Mouse (Mus musculus) kidney, postnatal 0 days (tissue): ENCODE results near the gene St6gal1. TPM values are rescaled to one million over a fixed set of nuclear protein-coding genes. Genes with fewer than 3 reads are reported as not detected.

Experiments
- ATAC-seq: fragments of 200-750 bp; cut with Nextera tagmentation; replicated peaks from 2 replicates; pipeline ENCODE4 v1.8.0; 2017; ENCODE audit warnings: low read depth, moderate number of reproducible peaks, moderate TSS enrichment, moderate library complexity; ENCODE audit not compliant: low FRiP score
- DNase-seq: peaks from one replicate; pipeline ENCODE4 v3.0.0-alpha.2; 2016; ENCODE audit warnings: low spot score
- H3K27ac ChIP-seq: fragments of 300-500 bp; sonication (generic); 2 replicates; pipeline ENCODE4 v1.5.1; 2014; ENCODE audit warnings: mild to moderate bottlenecking
- H3K27me3 ChIP-seq: fragments of 300-500 bp; sonication (generic); 2 replicates; pipeline ENCODE4 v1.6.1; 2014; ENCODE audit warnings: low read length, mixed read lengths; ENCODE audit not compliant: insufficient read depth
- H3K36me3 ChIP-seq: fragments of 300-500 bp; sonication (generic); 2 replicates; pipeline ENCODE4 v1.6.1; 2014; ENCODE audit warnings: low read length, mixed read lengths; ENCODE audit not compliant: insufficient read depth
- H3K4me1 ChIP-seq: fragments of 300-500 bp; sonication (generic); replicated peaks from 2 replicates; pipeline ENCODE4 v1.6.1; 2014; ENCODE audit warnings: antibody characterized with exemption, low read length, mixed read lengths; ENCODE audit not compliant: insufficient read depth
- H3K4me2 ChIP-seq: fragments of 300-500 bp; sonication (generic); 2 replicates; pipeline ENCODE4 v1.6.1; 2014; ENCODE audit warnings: mild to moderate bottlenecking, low read length, moderate library complexity, mixed read lengths
- H3K4me3 ChIP-seq: fragments of 300-500 bp; sonication (generic); replicated peaks from 2 replicates; pipeline ENCODE4 v1.5.1; 2014; ENCODE audit warnings: low read depth, low read length
- H3K9ac ChIP-seq: fragments of 300-500 bp; sonication (generic); 2 replicates; pipeline ENCODE4 v1.6.1; 2014; ENCODE audit warnings: low read depth, low read length
- H3K9me3 ChIP-seq: fragments of 300-500 bp; sonication (generic); replicated peaks from 2 replicates; pipeline ENCODE4 v1.6.1; 2016; ENCODE audit warnings: low read length, inconsistent platforms, mixed read lengths
- CTCF ChIP-seq: IDR thresholded peaks from 2 replicates; pipeline ENCODE4 v1.5.1; 2016; ENCODE audit warnings: antibody characterized with exemption, low read depth, mild to moderate bottlenecking, moderate library complexity
- WGBS: fragments of 180-500 bp; shearing (Covaris S2); extraction: QIAGEN DNeasy Blood & Tissue Kit; methylation state at CpG from one replicate; pipeline ENCODE4 v1.1.7; 2014; 5-methylcytosine and 5-hydroxymethylcytosine counted together
- polyA plus RNA-seq: library from polyadenylated mRNA; unstranded; fragments of >200 nt; fragmentation: Nextera tagmentation; extraction: Ambion mirVana; gene quantifications from 2 replicates; pipeline ENCODE4 v1.2.1, GENCODE M21; 2015

St6gal1 gene
- polyA plus RNA-seq, 1 experiment from 2014 or later, result 28.6 TPM

GRCm38 (mm10) chr16:23324867-23325650 is 100.5 kb downstream of the St6gal1 start:
- 70% methylated on average over 6 of the region's 6 CpGs for whole genome bisulfite sequencing
- Histone ChIP-seq H3K4me2 (no peak overlapping the region), H3K27ac (no peak overlapping the region), H3K9me3 (no peaks in the 10 kb centered on the region), H3K36me3 (0 out of 2 replicates have a peak, but pooled peaks cover 6% of the 10 kb centered on the region), H3K9ac (no peak overlapping the region), H3K4me1 (no peaks in the 10 kb centered on the region), H3K27me3 (no peaks in the 10 kb centered on the region), H3K4me3 (no peak overlapping the region)
- no peak for TF ChIP-seq CTCF
- ATAC-seq (no peak), DNase-seq (no peak)

- TF ChIP-seq CTCF, result no peak
- no peak for DNase-seq
- Histone ChIP-seq H3K27me3 (no peaks in the 10 kb centered on the region), H3K9ac (no peak overlapping the region), H3K4me2 (no peak overlapping the region), H3K36me3 (no peaks in the 10 kb centered on the region), H3K4me3 (no peak overlapping the region), H3K27ac (no peak overlapping the region), H3K9me3 (no peaks in the 10 kb centered on the region), H3K4me1 (no peaks in the 10 kb centered on the region)
- ATAC-seq, result no peak
- WGBS, result 90% methylated on average over 6 of the region's 6 CpGs
Observed at GRCm38 (mm10) chr16:23326664-23327063, 102.1 kb downstream of the St6gal1 start.

GRCm38 (mm10) chr16:23327266-23327665 is 102.7 kb downstream of the St6gal1 start:
- Histone ChIP-seq H3K4me2 (no peak overlapping the region), H3K36me3 (no peaks in the 10 kb centered on the region)
- no peak for TF ChIP-seq CTCF

GRCm38 (mm10) chr16:23328201-23328600 is 103.7 kb downstream of the St6gal1 start:
- no peak overlapping the region for H3K4me3 ChIP-seq

More at GRCm38 (mm10) chr16:23327266-23327665, 102.7 kb downstream of the St6gal1 start:
- no peak overlapping the region for H3K27ac ChIP-seq
- 95% methylated on average over 7 of the region's 7 CpGs for WGBS
- DNase-seq (no peak), ATAC-seq (no peak)
- H3K4me3 ChIP-seq, result no peak overlapping the region
- H3K27me3 ChIP-seq, result no peaks in the 10 kb centered on the region
- H3K9me3 ChIP-seq, result no peaks in the 10 kb centered on the region
- H3K4me1 ChIP-seq, result no peaks in the 10 kb centered on the region
- H3K9ac ChIP-seq, result no peak overlapping the region

GRCm38 (mm10) chr16:23332136-23332535 is 107.6 kb downstream of the St6gal1 start:
- WGBS, result 32% methylated on average over 2 of the region's 2 CpGs
- H3K9ac ChIP-seq, result no peak overlapping the region

More at GRCm38 (mm10) chr16:23328201-23328600, 103.7 kb downstream of the St6gal1 start:
- ATAC-seq, result no peak
- Histone ChIP-seq H3K9me3 (no peaks in the 10 kb centered on the region), H3K27ac (no peak overlapping the region), H3K27me3 (no peaks in the 10 kb centered on the region), H3K36me3 (no peaks in the 10 kb centered on the region), H3K4me2 (no peak overlapping the region), H3K4me1 (no peaks in the 10 kb centered on the region), H3K9ac (no peak overlapping the region)
- no peak for TF ChIP-seq CTCF
- no peak for DNase-seq
- 88% methylated on average over 7 of the region's 7 CpGs for WGBS

GRCm38 (mm10) chr16:23332686-23333085 is 108.1 kb downstream of the St6gal1 start:
- no peak overlapping the region for H3K4me2 ChIP-seq
- H3K27me3 ChIP-seq, result no peaks in the 10 kb centered on the region
- no peaks in the 10 kb centered on the region for H3K36me3 ChIP-seq
- H3K9me3 ChIP-seq, result no peaks in the 10 kb centered on the region
- no peak overlapping the region for H3K9ac ChIP-seq
- TF ChIP-seq CTCF, result no peak
- no peaks in the 10 kb centered on the region for H3K4me1 ChIP-seq
- 40% methylated on average over 6 of the region's 6 CpGs for WGBS
- ATAC-seq, result no peak
- DNase-seq, result peak; percentile 53
- no peak overlapping the region for H3K4me3 ChIP-seq
- H3K27ac ChIP-seq, result no peak overlapping the region

More at GRCm38 (mm10) chr16:23332136-23332535, 107.6 kb downstream of the St6gal1 start:
- Histone ChIP-seq H3K27me3 (no peaks in the 10 kb centered on the region), H3K4me1 (no peaks in the 10 kb centered on the region), H3K4me3 (no peak overlapping the region), H3K36me3 (no peaks in the 10 kb centered on the region), H3K4me2 (no peak overlapping the region), H3K27ac (no peak overlapping the region), H3K9me3 (no peaks in the 10 kb centered on the region)
- ATAC-seq (no peak), DNase-seq (peak; percentile 52)
- TF ChIP-seq CTCF, result no peak
